Mouse (Mus musculus) liver, embryonic 14 days (tissue): ENCODE measurements around the gene Aldh3a2. TPM values are rescaled to one million over a fixed set of nuclear protein-coding genes. Genes with fewer than 3 reads are reported as not detected.

Experiments used
- polyA plus RNA-seq: library from polyadenylated mRNA; depleted of rRNA; stranded (reverse); fragments of >200 nt; gene quantifications from 2 replicates; pipeline ENCODE4 v1.2.3, GENCODE M21; 2012; rRNA removed

Aldh3a2 gene
- 21.6 and 23.9 TPM in 2 replicates for polyA plus RNA-seq

DNA sequence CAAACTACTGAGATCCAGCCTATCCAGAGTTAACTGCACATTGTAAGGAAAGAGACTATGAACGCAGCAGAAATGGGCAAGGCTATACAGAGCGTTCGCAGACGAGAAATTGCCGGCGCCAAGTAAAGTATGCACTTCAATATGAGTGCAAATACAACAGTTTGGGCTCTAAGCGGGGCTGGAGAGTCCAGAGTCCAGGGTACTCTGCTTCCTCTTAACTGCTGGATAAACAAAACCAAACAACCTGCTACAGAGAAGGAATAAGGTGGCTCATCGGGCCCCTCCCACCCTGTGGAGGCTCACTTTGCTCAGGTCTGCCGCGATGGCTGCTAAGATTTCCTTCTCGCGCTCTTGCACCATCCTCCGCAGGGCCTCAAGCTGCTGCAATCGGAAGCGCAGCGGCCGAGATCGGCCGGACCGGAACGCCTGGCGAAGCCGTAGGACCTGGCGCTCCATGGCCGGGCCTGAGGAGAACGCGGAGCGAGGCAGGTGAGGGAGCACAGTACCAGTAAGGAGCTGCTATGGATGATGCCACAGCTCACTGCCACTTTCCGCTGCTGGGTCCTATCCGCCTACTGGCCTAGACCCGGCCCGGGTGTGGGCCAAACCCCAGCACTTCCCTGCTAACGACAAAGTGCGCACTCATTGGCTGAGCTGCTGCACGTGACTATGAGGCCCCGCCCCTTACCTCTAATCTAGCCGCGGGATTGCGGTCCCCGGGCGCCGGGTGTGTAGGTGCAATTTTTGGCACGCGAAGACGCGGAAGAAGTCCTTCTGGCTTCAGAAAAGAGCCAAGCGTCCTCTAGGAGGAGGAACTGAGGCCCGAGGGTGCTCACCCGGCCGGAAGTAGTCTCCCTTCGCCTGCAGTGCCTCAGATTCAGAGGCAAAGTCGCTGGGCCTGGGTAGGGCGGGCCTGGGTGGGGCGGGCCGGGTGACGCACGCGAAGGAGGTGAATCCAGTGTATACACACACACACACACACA lies at the start of gene Aldh3a2:
Gene Aldh3a2 (minus strand): TSS at position 914 of the 983 bp plus-strand sequence.

DNA sequence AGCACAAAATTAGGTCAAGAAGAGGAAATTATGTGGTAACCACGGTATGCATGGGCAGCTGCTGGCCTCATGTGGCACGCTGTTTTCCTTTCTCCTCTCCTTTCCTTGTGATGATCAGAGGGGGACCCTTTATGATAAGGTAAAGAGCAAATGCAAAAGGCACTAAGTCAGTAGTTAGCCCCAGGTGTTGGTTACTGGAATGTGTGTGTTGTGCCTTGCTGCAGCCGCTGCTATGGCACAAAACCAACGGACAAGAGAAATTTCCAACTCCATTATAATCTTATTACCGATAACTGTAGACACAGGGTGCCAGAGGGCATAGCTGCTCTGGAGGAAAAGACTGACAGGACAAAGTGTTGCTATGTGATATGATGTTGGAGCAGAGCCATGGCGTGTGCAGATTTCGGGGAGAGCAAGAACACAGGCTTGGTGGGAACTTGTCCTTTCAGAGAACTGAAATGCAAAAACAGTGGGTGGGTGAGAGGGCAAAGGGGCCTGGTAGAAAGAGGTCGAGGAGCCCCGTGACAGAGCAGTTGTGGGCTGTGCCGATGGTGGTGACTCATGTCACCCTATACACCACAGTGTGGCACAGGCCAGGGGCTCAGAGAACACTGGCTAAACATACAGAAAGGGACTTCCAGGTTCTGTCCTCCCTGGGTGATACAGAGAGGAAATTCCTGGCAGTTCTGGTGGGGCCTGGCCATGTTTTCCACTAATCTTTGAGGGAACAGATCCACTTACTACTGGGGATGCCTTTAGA lies 59.6 kb downstream of the Aldh3a2 start, which contains the start of gene Aldh3a1:
Gene Aldh3a1 (plus strand): TSS at position 51 of the 760 bp plus-strand sequence.

DNA sequence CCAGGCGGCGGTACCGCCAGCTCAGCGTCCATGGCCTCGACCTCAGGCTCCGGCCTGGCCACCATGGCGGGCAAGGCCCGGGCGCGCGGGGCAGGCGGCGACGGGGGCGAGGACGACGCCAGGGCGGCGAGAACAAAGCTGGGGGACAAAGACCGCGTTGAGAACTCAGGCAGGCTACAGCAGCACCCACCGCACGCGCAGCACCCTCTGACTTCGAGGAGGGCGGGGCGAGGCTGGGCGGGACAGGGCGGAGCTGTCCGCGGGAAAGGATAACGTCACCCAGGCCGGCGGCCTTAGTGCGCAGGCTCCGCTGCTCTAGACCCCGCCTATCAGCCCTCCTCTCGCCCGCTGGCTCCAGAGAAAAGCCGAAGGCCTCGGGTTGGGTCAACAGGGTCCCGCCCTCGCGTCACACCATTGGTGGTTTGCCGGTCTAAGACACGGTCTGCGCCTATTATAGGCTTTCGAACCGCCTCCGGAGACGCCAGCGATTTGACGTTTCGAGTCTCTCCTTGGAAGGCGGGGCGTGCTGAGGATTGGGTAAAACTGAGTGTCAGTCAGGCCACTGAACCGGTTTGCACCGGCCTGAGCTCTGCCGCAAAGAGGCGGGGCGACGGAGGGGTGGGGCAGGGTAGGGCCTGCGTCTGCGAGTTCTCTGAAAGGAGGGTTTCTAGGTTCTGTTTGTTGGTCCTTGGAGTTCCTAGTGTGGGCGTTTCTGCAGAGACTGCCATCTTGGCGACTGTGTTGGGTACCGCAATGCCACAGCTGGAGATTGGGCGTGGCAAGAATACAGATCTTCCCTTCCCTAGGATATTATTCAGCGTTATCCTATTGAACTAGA lies 92.2 kb downstream of the Aldh3a2 start, which contains the start of gene Usp22:
Gene Usp22 (minus strand): TSS at position 235 of the 838 bp plus-strand sequence.

Other genes with a start within 250 kb of the Aldh3a2 start
- gene Kcnj12, start 244.9 kb downstream of the Aldh3a2 start, polyA plus RNA-seq, result 0.06 and 0.07 TPM in 2 replicates
- 2.8 and 4.1 TPM in 2 replicates for gene Tnfrsf13b, start 140.7 kb downstream of the Aldh3a2 start, polyA plus RNA-seq
- gene Usp22, start 92.4 kb downstream of the Aldh3a2 start, polyA plus RNA-seq, result 7.2 and 9.0 TPM in 2 replicates
- 0.03 TPM in 2 replicates for gene Aldh3a1, start 59.9 kb downstream of the Aldh3a2 start, polyA plus RNA-seq
- 0.07 and 0.13 TPM in 2 replicates for gene Slc47a2, start 75.4 kb upstream of the Aldh3a2 start, polyA plus RNA-seq
- 5.7 and 6.6 TPM in 2 replicates for gene Slc47a1, start 110.9 kb upstream of the Aldh3a2 start, polyA plus RNA-seq
- 0.06 and 0.08 TPM in 2 replicates for gene Rnf112, start 186.7 kb upstream of the Aldh3a2 start, polyA plus RNA-seq
- gene Mfap4, start 218.0 kb upstream of the Aldh3a2 start, polyA plus RNA-seq, result 3.7 and 9.1 TPM in 2 replicates
- gene Mapk7, start 226.9 kb upstream of the Aldh3a2 start, polyA plus RNA-seq, result 5.8 and 6.1 TPM in 2 replicates
- 2.1 and 2.8 TPM in 2 replicates for gene B9d1, start 237.7 kb upstream of the Aldh3a2 start, polyA plus RNA-seq